Mouse (Mus musculus) cerebellum, adult 2 months (tissue): Measurements from ENCODE around the gene Nr2f6.

ENCODE experiments used
- CTCF ChIP-seq: fragments of 200-500 bp; IDR thresholded peaks from 2 replicates; pipeline ENCODE4 v1.5.1; 2011; ENCODE audit warnings: low read depth, mild to moderate bottlenecking, control low read depth, low read length, moderate library complexity, borderline replicate concordance; ENCODE audit not compliant: insufficient read depth
- POLR2A ChIP-seq: fragments of 200-500 bp; IDR thresholded peaks from 2 replicates; pipeline ENCODE4 v1.6.1; 2011; ENCODE audit warnings: low read length, control low read depth, borderline replicate concordance; ENCODE audit not compliant: insufficient read depth

- TF ChIP-seq POLR2A, result no peak
- no peak for TF ChIP-seq CTCF
Observed at GRCm38 (mm10) chr8:71395629-71396028, 13.9 kb upstream of the Nr2f6 start, which contains the start of gene Ushbp1.
